Mouse (Mus musculus): ENCODE data around the gene Cask.
"Not testable (repeated sequence)": the region's sequence is repeated elsewhere in the genome, so short reads cannot be mapped to it uniquely, and the experiment has no call there.

Gene Cask

GRCm38 (mm10) chrX:13851285-13851684 lies at the start of gene Cask:
TSS of gene Cask (minus strand) at chrX:13851367.
- no peak for DNase-seq (ENCODE audit: low spot score in 2 of 2)

GRCm38 (mm10) chrX:13889976-13890375 lies 38.8 kb upstream of the Cask start:
- no peak for DNase-seq (ENCODE audit: low spot score in 2 of 2)

DNA sequence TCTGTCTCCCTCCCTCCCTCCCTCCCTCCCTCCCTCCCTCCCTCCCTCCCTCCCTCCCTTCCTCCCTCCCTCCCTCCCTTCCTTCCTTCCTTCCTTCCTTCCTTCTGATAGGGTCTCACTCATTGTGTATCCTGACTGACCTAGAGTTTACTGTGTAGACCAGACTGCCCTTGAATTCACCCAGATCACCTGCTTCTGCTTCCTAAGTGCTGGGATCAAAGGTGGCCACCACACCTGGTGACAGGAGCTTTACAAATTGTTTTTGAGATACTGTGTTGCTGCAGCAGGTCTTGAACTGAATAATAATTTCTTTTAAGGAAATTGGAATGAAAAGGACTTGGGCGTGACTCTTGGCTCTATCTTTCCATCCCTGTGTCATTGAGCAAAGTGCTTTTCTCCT lies 33.2 kb upstream of the Cask start:
- DNase-seq (ENCODE audit: low spot score in 2 of 2), result no peak

GRCm38 (mm10) chrX:13881969-13882368 lies 30.8 kb upstream of the Cask start:
- DNase-seq (ENCODE audit: low spot score in 2 of 2), result no peak

DNA sequence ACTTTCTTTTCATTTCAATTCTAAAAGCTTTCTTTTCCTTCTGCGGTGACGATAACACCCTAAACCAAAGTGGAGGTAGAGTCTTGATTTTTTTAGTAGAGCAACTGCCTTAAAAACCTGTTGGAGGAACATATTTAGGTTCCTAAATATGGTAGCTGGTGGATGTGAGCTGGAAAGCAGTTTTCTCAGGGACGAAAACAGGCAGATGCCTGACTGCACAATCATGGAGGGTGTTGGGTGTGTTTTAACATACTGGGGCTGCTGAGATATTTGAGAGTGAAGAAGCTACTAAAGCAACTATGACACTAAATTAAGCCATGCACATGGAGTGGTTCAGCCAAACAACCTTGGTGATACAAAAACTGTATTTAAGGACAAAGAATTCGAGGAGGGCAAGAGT lies 9.0 kb upstream of the Cask start:
- DNase-seq (ENCODE audit: low spot score in 2 of 2), result no peak

GRCm38 (mm10) chrX:13859051-13859450 lies 7.9 kb upstream of the Cask start:
- no peak for DNase-seq (ENCODE audit: low spot score in 2 of 2)

DNA sequence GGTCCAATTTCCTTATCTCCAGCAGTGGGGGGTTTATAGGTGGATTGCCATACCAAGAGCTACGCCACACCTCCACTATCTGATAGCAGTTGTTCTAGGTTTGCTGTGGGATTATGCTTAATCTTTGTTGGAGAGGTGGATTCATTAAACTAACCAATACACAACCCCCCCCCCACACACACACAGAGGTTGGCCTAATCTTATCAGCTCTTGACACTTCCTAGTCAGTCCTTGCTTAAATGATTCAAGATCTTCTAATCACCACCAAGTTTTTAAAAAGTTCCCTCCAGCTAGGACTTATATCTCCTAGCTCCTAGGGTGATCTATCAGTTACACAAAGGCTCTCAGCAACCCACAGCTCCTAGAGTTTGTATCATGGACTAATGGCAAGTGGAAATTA lies 2.7 kb downstream of the Cask start:
- DNase-seq (ENCODE audit: low spot score in 2 of 2), result no peak

- DNase-seq (ENCODE audit: low spot score in 2 of 2), result peak in 1 of 2 experiments; percentile 19
Observed at GRCm38 (mm10) chrX:13847502-13847851, 3.7 kb downstream of the Cask start.

GRCm38 (mm10) chrX:13846653-13847501 lies 4.3 kb downstream of the Cask start:
- peak; percentile 78 to 81 for DNase-seq (ENCODE audit: low spot score in 2 of 2)

- peak; percentile 21 to 23 for DNase-seq (ENCODE audit: low spot score in 2 of 2)
Observed at GRCm38 (mm10) chrX:13845858-13846652, 5.1 kb downstream of the Cask start.

DNA sequence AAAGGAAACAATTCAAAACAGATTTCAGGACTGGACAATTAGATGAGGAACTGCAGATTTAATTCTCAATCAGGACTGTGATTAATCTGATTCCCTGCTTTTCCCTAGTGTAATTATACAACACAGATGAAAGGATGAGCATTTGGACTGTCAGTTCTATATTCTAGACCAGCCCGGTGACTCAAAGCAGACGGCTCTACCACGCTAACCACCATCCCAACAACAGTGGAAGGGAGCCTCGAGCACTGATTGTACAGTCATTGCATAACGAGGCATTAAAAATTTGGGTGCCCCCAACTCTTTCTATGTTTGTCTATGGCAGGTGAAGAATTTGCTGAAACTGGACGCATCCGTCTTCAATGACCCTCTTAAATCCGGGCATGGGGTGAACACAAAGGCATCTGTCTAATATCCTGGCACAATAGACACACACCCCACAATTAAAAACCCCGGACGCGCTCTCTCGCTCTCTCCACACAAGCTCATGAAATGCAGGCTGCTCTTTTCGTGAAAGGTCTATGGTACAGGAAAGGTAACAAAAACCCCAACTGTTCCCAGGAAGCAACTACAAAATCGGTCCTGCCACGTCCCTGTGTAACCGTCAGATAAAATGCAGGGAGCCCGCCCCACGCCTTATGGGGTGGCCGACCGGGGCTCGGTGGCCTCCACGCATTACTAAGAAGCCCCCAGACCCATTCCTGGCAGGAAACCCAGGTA lies 5.9 kb downstream of the Cask start:
- peak; percentile 16 to 38 for DNase-seq (ENCODE audit: low spot score in 2 of 2)

GRCm38 (mm10) chrX:13822792-13823191 lies 28.4 kb downstream of the Cask start:
- DNase-seq (ENCODE audit: low spot score in 2 of 2), result peak in 1 of 2 experiments; percentile 8

DNA sequence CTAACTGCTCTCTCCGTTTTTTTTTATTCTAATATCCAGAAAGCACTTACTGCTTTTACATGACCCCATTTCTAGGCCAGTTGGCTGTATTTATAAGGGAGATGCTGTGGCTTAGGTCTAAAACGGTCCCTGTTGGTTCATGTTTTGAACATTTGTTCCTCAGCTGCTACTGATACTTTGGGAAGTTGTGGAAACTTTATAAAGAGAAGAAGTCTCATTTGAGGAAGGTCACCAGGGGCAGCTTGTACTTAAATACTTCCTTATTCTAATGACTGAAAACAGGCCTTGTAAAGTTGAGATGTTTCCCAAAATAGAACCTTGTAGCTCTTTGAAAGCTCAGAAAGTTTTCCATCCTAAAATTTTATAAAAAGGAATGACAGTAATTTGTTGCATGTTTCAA lies 52.4 kb downstream of the Cask start:
- DNase-seq (ENCODE audit: low spot score in 2 of 2), result no peak

DNA sequence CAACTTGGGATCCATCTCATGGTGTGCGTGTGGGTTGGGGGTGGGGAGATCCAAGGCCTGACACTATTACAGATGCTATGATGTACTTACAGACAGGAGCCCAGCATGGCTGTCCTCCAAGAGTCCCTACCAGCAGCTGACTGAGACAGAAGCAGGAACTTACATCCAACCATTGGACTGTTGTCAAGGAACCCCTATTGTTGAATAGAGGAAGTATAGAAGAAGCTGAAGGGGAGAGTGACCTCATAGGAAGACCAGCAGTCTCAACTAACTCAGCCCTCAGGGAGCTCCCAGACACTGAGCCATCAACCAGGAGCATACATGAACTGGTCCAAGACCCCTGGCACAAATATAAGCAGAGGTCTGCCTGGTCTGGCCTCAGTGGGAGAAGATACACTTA lies 85.5 kb downstream of the Cask start:
- DNase-seq (ENCODE audit: low spot score in 2 of 2), result no peak

GRCm38 (mm10) chrX:13765024-13765423 lies 86.1 kb downstream of the Cask start:
- no peak for DNase-seq (ENCODE audit: low spot score in 2 of 2)

DNA sequence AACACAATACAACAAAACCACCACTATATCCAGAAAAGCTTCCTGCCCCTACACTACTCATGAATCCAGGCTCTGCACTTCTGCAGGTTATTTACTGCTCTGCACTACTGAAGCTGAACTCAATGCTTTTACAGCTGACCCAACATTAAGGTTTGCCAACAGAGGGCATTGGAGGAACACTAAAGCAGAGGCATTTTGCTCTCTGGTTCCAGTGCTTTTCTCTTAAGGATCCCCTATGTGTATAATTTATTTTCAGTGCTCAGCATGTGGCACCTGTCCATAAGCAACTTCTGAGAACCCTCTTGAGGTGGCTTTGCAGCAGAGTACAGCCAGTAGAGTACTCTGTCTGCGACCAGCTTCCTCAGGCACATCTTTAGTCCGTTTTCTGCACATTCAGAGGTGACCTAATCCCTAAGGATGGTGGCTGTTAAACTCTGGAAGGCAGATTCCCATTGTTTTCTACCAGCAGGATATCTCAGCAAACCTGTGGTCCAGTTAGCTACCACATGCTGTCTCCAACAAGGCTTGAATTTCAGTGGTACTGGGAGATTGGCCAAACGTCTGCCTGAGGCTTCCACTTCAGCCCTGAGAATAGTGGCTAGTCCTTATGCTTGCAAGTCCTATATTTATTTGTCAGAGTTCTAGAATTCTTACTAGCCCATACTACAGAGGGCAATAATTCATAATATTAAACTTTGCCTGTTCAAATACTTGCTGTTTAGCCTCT lies 93.7 kb downstream of the Cask start:
- no peak for DNase-seq (ENCODE audit: low spot score in 2 of 2)

DNA sequence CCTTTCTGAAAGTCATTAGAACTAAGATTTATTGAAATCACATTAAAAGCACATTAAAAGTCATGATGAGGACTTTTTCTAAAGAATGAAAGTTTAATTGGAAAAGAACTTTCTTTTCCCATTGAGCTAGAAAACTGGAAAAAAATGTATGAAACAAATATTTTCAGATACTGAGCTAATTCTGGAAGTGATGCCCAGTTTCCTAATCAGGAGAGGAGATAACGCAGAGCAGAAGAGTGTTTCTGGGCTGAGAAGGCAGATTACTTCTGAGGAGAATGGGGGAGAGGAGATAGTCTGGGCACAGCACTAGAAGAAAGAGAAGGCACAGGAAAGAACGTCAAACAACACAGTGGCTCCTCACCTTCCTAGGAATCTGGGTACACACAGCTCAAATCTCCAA lies 110.1 kb downstream of the Cask start:
- DNase-seq (ENCODE audit: low spot score in 2 of 2), result no peak

DNA sequence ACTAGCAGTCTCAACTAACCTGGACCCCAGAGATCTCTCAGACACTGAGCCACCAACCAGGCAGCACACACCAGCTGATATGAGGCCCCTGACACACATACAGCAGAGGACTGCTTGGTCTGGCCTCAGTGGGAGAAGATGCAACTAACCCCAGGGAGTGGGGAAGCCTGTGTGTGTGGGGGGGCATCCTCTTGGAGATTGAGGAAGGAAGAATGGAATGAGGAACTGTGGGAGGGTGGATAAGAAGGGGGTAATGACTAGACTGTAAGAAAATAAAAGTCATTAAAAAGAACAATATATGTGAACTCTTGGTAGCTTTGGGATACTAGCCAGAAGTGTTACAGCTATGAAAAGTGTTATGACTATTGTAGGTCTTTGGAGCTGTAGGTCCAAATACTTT lies 120.4 kb downstream of the Cask start:
- not testable (repeated sequence) for DNase-seq (ENCODE audit: low spot score in 2 of 2)

GRCm38 (mm10) chrX:13729835-13730480 lies 121.2 kb downstream of the Cask start:
- no peak for DNase-seq (ENCODE audit: low spot score in 2 of 2)

- no peak for DNase-seq (ENCODE audit: low spot score in 2 of 2)
Observed at GRCm38 (mm10) chrX:13725573-13726403, 125.4 kb downstream of the Cask start.

Data from right cerebral cortex, adult 2 months (tissue).